Mouse (Mus musculus) liver, adult 2 months (tissue): ENCODE results near the gene Etv4. TPM values are rescaled to one million over a fixed set of nuclear protein-coding genes. Genes with fewer than 3 reads are reported as not detected.

Experiments used
- DNase-seq: peaks from one replicate; pipeline ENCODE4 v3.0.0-alpha.2; 2011; ENCODE audit warnings: low read depth, low spot score; ENCODE audit errors: extremely low read depth
- H3K27ac ChIP-seq: fragments of 200-500 bp; replicated peaks from 2 replicates; pipeline ENCODE4 v1.5.1; 2012; ENCODE audit warnings: low read depth, mild to moderate bottlenecking, control low read depth, inconsistent platforms, low read length; ENCODE audit not compliant: insufficient read depth
- H3K27me3 ChIP-seq: fragments of 200-500 bp; 2 replicates; pipeline ENCODE4 v1.6.1; 2012; ENCODE audit warnings: mild to moderate bottlenecking, moderate library complexity, low read length, inconsistent platforms; ENCODE audit not compliant: control insufficient read depth, insufficient read depth
- H3K36me3 ChIP-seq: fragments of 200-500 bp; 2 replicates; pipeline ENCODE4 v1.6.1; 2012; ENCODE audit warnings: low read length, inconsistent platforms; ENCODE audit not compliant: control insufficient read depth, insufficient read depth
- H3K4me1 ChIP-seq: fragments of 200-500 bp; 2 replicates; pipeline ENCODE4 v1.6.1; 2011; ENCODE audit warnings: low read length; ENCODE audit not compliant: control insufficient read depth, insufficient read depth
- H3K4me3 ChIP-seq: fragments of 200-500 bp; 2 replicates; pipeline ENCODE4 v1.5.1; 2011; ENCODE audit warnings: low read depth, mild to moderate bottlenecking, control low read depth, low read length, moderate library complexity; ENCODE audit not compliant: insufficient read depth
- H3K79me2 ChIP-seq: fragments of 200-500 bp; 2 replicates; pipeline ENCODE4 v1.6.1; 2012; ENCODE audit warnings: inconsistent platforms, mild to moderate bottlenecking, low read length, moderate library complexity; ENCODE audit not compliant: control insufficient read depth, insufficient read depth
- H3K9ac ChIP-seq: fragments of 200-500 bp; 2 replicates; pipeline ENCODE4 v1.6.1; 2012; ENCODE audit warnings: low read depth, mild to moderate bottlenecking, control low read depth, inconsistent platforms, low read length
- CTCF ChIP-seq: fragments of 200-500 bp; IDR thresholded peaks from 2 replicates; pipeline ENCODE4 v1.5.1; 2011; ENCODE audit warnings: low read depth, low read length, control low read depth
- POLR2A ChIP-seq: fragments of 200-500 bp; IDR thresholded peaks from 2 replicates; pipeline ENCODE4 v1.6.1; 2011; ENCODE audit warnings: low read length, control low read depth; ENCODE audit not compliant: insufficient read depth; ENCODE audit errors: extremely low read depth
- WGBS: fragments of 180-500 bp; shearing (Covaris S2); methylation state at CpG from one replicate; pipeline ENCODE4 v1.1.7; 2018; 5-methylcytosine and 5-hydroxymethylcytosine counted together
- polyA plus RNA-seq: library from polyadenylated mRNA; depleted of rRNA; stranded (reverse); fragments of >200 nt; gene quantifications from 2 replicates; pipeline ENCODE4 v1.2.3, GENCODE M21; 2012
- total RNA-seq: library from RNA; depleted of rRNA; stranded (reverse); fragments of >200 nt; gene quantifications from 2 replicates; pipeline ENCODE4 v1.2.3, GENCODE M21; 2014

Etv4 gene
- total and polyA plus RNA-seq, 2 experiments, result 0.17 to 0.18 TPM

GRCm38 (mm10) chr11:101770266-101770665 is 14.9 kb downstream of the Etv4 start:
- TF ChIP-seq POLR2A (no peak), CTCF (no peak)
- Histone ChIP-seq H3K36me3 (peaks cover 20% of the 10 kb centered on the region), H3K27me3 (no peaks in the 10 kb centered on the region), H3K27ac (peak overlapping the region; percentile 58), H3K4me1 (peaks cover 13% of the 10 kb centered on the region), H3K9ac (no peak overlapping the region), H3K4me3 (no peak overlapping the region), H3K79me2 (no peaks in the 10 kb centered on the region)
- peak; percentile 87 for DNase-seq
- WGBS, result 27% methylated on average over 12 of the region's 12 CpGs

GRCm38 (mm10) chr11:101768721-101769120 is 16.4 kb downstream of the Etv4 start:
- H3K27ac ChIP-seq, result no peak overlapping the region
- WGBS, result 76% methylated on average over 6 of the region's 6 CpGs
- H3K4me3 ChIP-seq, result no peak overlapping the region
- no peak for DNase-seq
- no peak overlapping the region for H3K9ac ChIP-seq
- TF ChIP-seq POLR2A (no peak), CTCF (no peak)
- H3K36me3 ChIP-seq, result peaks cover 32% of the 10 kb centered on the region
- no peaks in the 10 kb centered on the region for H3K27me3 ChIP-seq
- H3K4me1 ChIP-seq, result peaks cover 13% of the 10 kb centered on the region
- H3K79me2 ChIP-seq, result no peaks in the 10 kb centered on the region

GRCm38 (mm10) chr11:101767326-101767725 is 17.8 kb downstream of the Etv4 start:
- peaks cover 32% of the 10 kb centered on the region for H3K36me3 ChIP-seq

GRCm38 (mm10) chr11:101764546-101764945 is 20.6 kb downstream of the Etv4 start:
- 94% methylated on average over 8 of the region's 8 CpGs for WGBS
- Histone ChIP-seq H3K4me3 (no peak overlapping the region), H3K27me3 (no peaks in the 10 kb centered on the region), H3K27ac (no peak overlapping the region), H3K9ac (no peak overlapping the region), H3K79me2 (no peaks in the 10 kb centered on the region), H3K36me3 (peaks cover 42% of the 10 kb centered on the region), H3K4me1 (peaks cover 5% of the 10 kb centered on the region)
- TF ChIP-seq POLR2A, result no peak
- no peak for TF ChIP-seq CTCF
- DNase-seq, result no peak

More at GRCm38 (mm10) chr11:101767326-101767725, 17.8 kb downstream of the Etv4 start:
- no peak for DNase-seq
- 90% methylated on average over 5 of the region's 5 CpGs for WGBS
- Histone ChIP-seq H3K9ac (no peak overlapping the region), H3K4me3 (no peak overlapping the region), H3K79me2 (no peaks in the 10 kb centered on the region), H3K4me1 (peaks cover 11% of the 10 kb centered on the region), H3K27me3 (no peaks in the 10 kb centered on the region), H3K27ac (no peak overlapping the region)
- TF ChIP-seq CTCF (no peak), POLR2A (no peak)

- no peak overlapping the region for H3K27ac ChIP-seq
- H3K4me1 ChIP-seq, result no peaks in the 10 kb centered on the region
- no peak overlapping the region for H3K9ac ChIP-seq
- DNase-seq, result peak; percentile 45
- WGBS, result 59% methylated on average over 7 of the region's 7 CpGs
- no peaks in the 10 kb centered on the region for H3K79me2 ChIP-seq
- H3K4me3 ChIP-seq, result no peak overlapping the region
- TF ChIP-seq POLR2A (no peak), CTCF (peak; percentile 40; the same call in 1 of the 2 replicates)
- H3K27me3 ChIP-seq, result no peaks in the 10 kb centered on the region
- peaks cover 49% of the 10 kb centered on the region for H3K36me3 ChIP-seq
Observed at GRCm38 (mm10) chr11:101763723-101764122, 21.4 kb downstream of the Etv4 start.

DNA sequence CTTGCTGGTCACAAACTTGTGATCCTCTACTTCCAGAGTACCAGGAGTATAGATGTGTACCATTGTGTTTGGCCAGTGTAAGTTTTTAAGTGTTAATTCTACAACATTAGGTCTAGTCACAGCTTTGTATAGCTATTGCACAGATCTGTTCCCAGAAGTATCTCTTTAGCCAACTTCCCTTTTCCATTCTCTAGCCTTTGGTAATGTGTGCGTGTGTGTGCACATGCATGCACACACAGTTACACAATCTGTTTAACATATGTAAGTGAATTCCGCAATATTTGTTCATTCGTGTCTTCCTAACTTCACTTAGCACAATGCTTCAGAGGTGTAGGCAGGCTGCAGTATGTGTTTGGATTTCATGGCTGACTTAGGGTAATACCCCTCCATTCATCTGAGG is 25.6 kb downstream of the Etv4 start:
- Histone ChIP-seq H3K36me3 (peaks cover 58% of the 10 kb centered on the region), H3K9ac (no peak overlapping the region), H3K79me2 (no peaks in the 10 kb centered on the region), H3K4me1 (no peaks in the 10 kb centered on the region), H3K27me3 (no peaks in the 10 kb centered on the region), H3K4me3 (no peak overlapping the region), H3K27ac (no peak overlapping the region)
- WGBS, result 84% methylated on average over 3 of the region's 3 CpGs
- TF ChIP-seq CTCF (no peak), POLR2A (no peak)
- no peak for DNase-seq
